Mouse (Mus musculus): ENCODE measurements around the gene Mpp5. TPM values are rescaled to one million over a fixed set of nuclear protein-coding genes. Genes with fewer than 3 reads are reported as not detected.
A peak's percentile ranks its signal among the peaks of the same experiment; 100 is the strongest.

Gene Mpp5
- total and polyA plus RNA-seq, 2 experiments from 2014 or later, result 10.2 to 13.2 TPM

- peak overlapping the region; percentile 55 for H3K27ac ChIP-seq (ENCODE audit: low read depth)
- TF ChIP-seq EP300 (IDR thresholded peaks at IDR 0.05; ENCODE audit: low read depth) (peak; percentile 27; the same call in 1 of the 2 replicates), CTCF (IDR thresholded peaks at IDR 0.05; ENCODE audit: low read depth) (no peak)
- peak; percentile 44; the same call in 1 of the 2 replicates for ATAC-seq (ENCODE audit: insufficient read depth, low read depth)
- WGBS, result 5% methylated on average over 2 of the region's 2 CpGs
- H3K4me1 ChIP-seq (ENCODE audit: control insufficient read depth, insufficient read depth), result peaks cover 15% of the 10 kb centered on the region
- H3K4me3 ChIP-seq (ENCODE audit: low read depth, low read length), result no peak overlapping the region
- peak overlapping the region; percentile 18; the same call in 1 of the 2 replicates for H3K4me2 ChIP-seq (ENCODE audit: low read depth, low read length)
- peak; percentile 46 for DNase-seq (ENCODE audit: low spot score)
- H3K36me3 ChIP-seq (replicated peaks; ENCODE audit: control insufficient read depth, insufficient read depth, low read length), result no peaks in the 10 kb centered on the region
- no peak overlapping the region for H3K9ac ChIP-seq (replicated peaks; ENCODE audit: low read depth, low read length)
- no peaks in the 10 kb centered on the region for H3K27me3 ChIP-seq (ENCODE audit: control insufficient read depth, insufficient read depth, low read length)
- no peaks in the 10 kb centered on the region for H3K9me3 ChIP-seq (replicated peaks; ENCODE audit: control insufficient read depth, low read length)
These were observed 24.5 kb downstream of the Mpp5 start for GRCm38 (mm10) chr12:78773211-78773610.

- WGBS, result 60% methylated on average over 2 of the region's 2 CpGs
- H3K4me1 ChIP-seq (ENCODE audit: control insufficient read depth, insufficient read depth), result peaks cover 7% of the 10 kb centered on the region
- no peak overlapping the region for H3K4me2 ChIP-seq (ENCODE audit: low read depth, low read length)
- no peak overlapping the region for H3K9ac ChIP-seq (replicated peaks; ENCODE audit: low read depth, low read length)
- no peak for TF ChIP-seq EP300 (IDR thresholded peaks at IDR 0.05; ENCODE audit: low read depth)
- no peak for TF ChIP-seq CTCF (IDR thresholded peaks at IDR 0.05; ENCODE audit: low read depth)
- H3K4me3 ChIP-seq (ENCODE audit: low read depth, low read length), result no peak overlapping the region
- DNase-seq (ENCODE audit: low spot score), result no peak
- no peaks in the 10 kb centered on the region for H3K27me3 ChIP-seq (ENCODE audit: control insufficient read depth, insufficient read depth, low read length)
- H3K9me3 ChIP-seq (replicated peaks; ENCODE audit: control insufficient read depth, low read length), result no peaks in the 10 kb centered on the region
- no peak for ATAC-seq (ENCODE audit: insufficient read depth, low read depth)
- no peaks in the 10 kb centered on the region for H3K36me3 ChIP-seq (replicated peaks; ENCODE audit: control insufficient read depth, insufficient read depth, low read length)
- no peak overlapping the region for H3K27ac ChIP-seq (ENCODE audit: low read depth)
These were observed 29.2 kb downstream of the Mpp5 start for GRCm38 (mm10) chr12:78777916-78778315.

- no peaks in the 10 kb centered on the region for H3K27me3 ChIP-seq (ENCODE audit: control insufficient read depth, insufficient read depth, low read length)
- H3K4me2 ChIP-seq (ENCODE audit: low read depth, low read length), result no peak overlapping the region
- no peaks in the 10 kb centered on the region for H3K9me3 ChIP-seq (replicated peaks; ENCODE audit: control insufficient read depth, low read length)
- H3K4me3 ChIP-seq (ENCODE audit: low read depth, low read length), result no peak overlapping the region
- DNase-seq (ENCODE audit: low spot score), result no peak
- TF ChIP-seq EP300 (IDR thresholded peaks at IDR 0.05; ENCODE audit: low read depth) (no peak), CTCF (IDR thresholded peaks at IDR 0.05; ENCODE audit: low read depth) (no peak)
- WGBS, result 76% methylated on average over 4 of the region's 4 CpGs
- H3K9ac ChIP-seq (replicated peaks; ENCODE audit: low read depth, low read length), result no peak overlapping the region
- no peak overlapping the region for H3K27ac ChIP-seq (ENCODE audit: low read depth)
- H3K4me1 ChIP-seq (ENCODE audit: control insufficient read depth, insufficient read depth), result peaks cover 4% of the 10 kb centered on the region; the same call in 1 of the 2 replicates
- ATAC-seq (ENCODE audit: insufficient read depth, low read depth), result no peak
- H3K36me3 ChIP-seq (replicated peaks; ENCODE audit: control insufficient read depth, insufficient read depth, low read length), result no peaks in the 10 kb centered on the region
These were observed 29.8 kb downstream of the Mpp5 start for GRCm38 (mm10) chr12:78778423-78779067.

- DNase-seq (ENCODE audit: low spot score), result no peak
- H3K4me2 ChIP-seq (ENCODE audit: low read depth, low read length), result peak overlapping the region; percentile 34; the same call in 1 of the 2 replicates
These were observed 39.7 kb downstream of the Mpp5 start for GRCm38 (mm10) chr12:78788266-78788873.

GRCm38 (mm10) chr12:78790791-78791190 lies 42.1 kb downstream of the Mpp5 start:
- no peak for TF ChIP-seq CTCF (IDR thresholded peaks at IDR 0.05; ENCODE audit: low read depth)
- TF ChIP-seq EP300 (IDR thresholded peaks at IDR 0.05; ENCODE audit: low read depth), result no peak
- Histone ChIP-seq H3K4me2 (ENCODE audit: low read depth, low read length) (no peak overlapping the region), H3K36me3 (replicated peaks; ENCODE audit: control insufficient read depth, insufficient read depth, low read length) (no peaks in the 10 kb centered on the region), H3K27me3 (ENCODE audit: control insufficient read depth, insufficient read depth, low read length) (no peaks in the 10 kb centered on the region), H3K4me3 (ENCODE audit: low read depth, low read length) (no peak overlapping the region), H3K9me3 (replicated peaks; ENCODE audit: control insufficient read depth, low read length) (no peaks in the 10 kb centered on the region), H3K9ac (replicated peaks; ENCODE audit: low read depth, low read length) (no peak overlapping the region), H3K27ac (ENCODE audit: low read depth) (no peak overlapping the region), H3K4me1 (ENCODE audit: control insufficient read depth, insufficient read depth) (peaks cover 7% of the 10 kb centered on the region)
- ATAC-seq (ENCODE audit: insufficient read depth, low read depth) (no peak), DNase-seq (ENCODE audit: low spot score) (no peak)
- 52% methylated on average over 2 of the region's 2 CpGs for WGBS

More at GRCm38 (mm10) chr12:78788266-78788873, 39.7 kb downstream of the Mpp5 start:
- no peak overlapping the region for H3K4me3 ChIP-seq (ENCODE audit: low read depth, low read length)
- H3K4me1 ChIP-seq (ENCODE audit: control insufficient read depth, insufficient read depth), result peaks cover 7% of the 10 kb centered on the region
- no peak for ATAC-seq (ENCODE audit: insufficient read depth, low read depth)
- 9% methylated on average over 3 of the region's 3 CpGs for WGBS
- no peaks in the 10 kb centered on the region for H3K9me3 ChIP-seq (replicated peaks; ENCODE audit: control insufficient read depth, low read length)
- H3K36me3 ChIP-seq (replicated peaks; ENCODE audit: control insufficient read depth, insufficient read depth, low read length), result no peaks in the 10 kb centered on the region
- TF ChIP-seq EP300 (IDR thresholded peaks at IDR 0.05; ENCODE audit: low read depth) (no peak), CTCF (IDR thresholded peaks at IDR 0.05; ENCODE audit: low read depth) (no peak)
- 0 out of 2 replicates have a peak overlapping the region, but pooled peaks have one; percentile 37 for H3K9ac ChIP-seq (replicated peaks; ENCODE audit: low read depth, low read length)
- no peaks in the 10 kb centered on the region for H3K27me3 ChIP-seq (ENCODE audit: control insufficient read depth, insufficient read depth, low read length)
- H3K27ac ChIP-seq (ENCODE audit: low read depth), result no peak overlapping the region; the same call in 1 of the 2 replicates

All from heart, postnatal 0 days (tissue).